Mouse (Mus musculus) liver, postnatal 0 days (tissue): ENCODE data around the gene Foxn3. TPM values are rescaled to one million over a fixed set of nuclear protein-coding genes. Genes with fewer than 3 reads are reported as not detected.

Experiments
- ATAC-seq: fragments of 200-750 bp; cut with Nextera tagmentation; 2 replicates; pipeline ENCODE4 v1.8.0; 2017; ENCODE audit warnings: mild to moderate bottlenecking, moderate library complexity
- DNase-seq: peaks from one replicate; pipeline ENCODE4 v3.0.0-alpha.2; 2016
- H3K27ac ChIP-seq: fragments of 300-500 bp; sonication (generic); 2 replicates; pipeline ENCODE4 v1.5.1; 2014; ENCODE audit warnings: antibody characterized with exemption, moderate library complexity, mild to moderate bottlenecking, low read depth
- H3K27me3 ChIP-seq: fragments of 300-500 bp; sonication (generic); 2 replicates; pipeline ENCODE4 v1.6.1; 2014; ENCODE audit warnings: low read length, control low read depth, mixed read lengths; ENCODE audit not compliant: insufficient read depth
- H3K36me3 ChIP-seq: fragments of 300-500 bp; sonication (generic); replicated peaks from 2 replicates; pipeline ENCODE4 v1.6.1; 2014; ENCODE audit warnings: mild to moderate bottlenecking, control low read depth, low read length, moderate library complexity, mixed read lengths; ENCODE audit not compliant: insufficient read depth
- H3K4me1 ChIP-seq: fragments of 300-500 bp; sonication (generic); 2 replicates; pipeline ENCODE4 v1.6.1; 2014; ENCODE audit warnings: antibody characterized with exemption, mild to moderate bottlenecking, control low read depth; ENCODE audit not compliant: insufficient read depth
- H3K4me2 ChIP-seq: fragments of 300-500 bp; sonication (generic); 2 replicates; pipeline ENCODE4 v1.6.1; 2014; ENCODE audit warnings: low read depth, mild to moderate bottlenecking, low read length, moderate library complexity, mixed read lengths
- H3K4me3 ChIP-seq: fragments of 300-500 bp; sonication (generic); 2 replicates; pipeline ENCODE4 v1.5.1; 2014; ENCODE audit warnings: low read depth, low read length
- H3K9ac ChIP-seq: fragments of 300-500 bp; sonication (generic); replicated peaks from 2 replicates; pipeline ENCODE4 v1.6.1; 2014; ENCODE audit warnings: mild to moderate bottlenecking, moderate library complexity
- H3K9me3 ChIP-seq: fragments of 300-500 bp; sonication (generic); 2 replicates; pipeline ENCODE4 v1.6.1; 2016; ENCODE audit warnings: mild to moderate bottlenecking, control low read depth, low read length, mixed read lengths
- CTCF ChIP-seq: sonication (generic); IDR thresholded peaks from 2 replicates; pipeline ENCODE4 v1.5.1; 2016; ENCODE audit warnings: antibody characterized with exemption, low read depth
- EP300 ChIP-seq: IDR thresholded peaks from 2 replicates; pipeline ENCODE4 v1.6.1; 2016; ENCODE audit warnings: antibody characterized with exemption, low read depth, mild to moderate bottlenecking
- WGBS: fragments of 180-500 bp; shearing (Covaris S2); extraction: QIAGEN DNeasy Blood & Tissue Kit; methylation state at CpG from one replicate; pipeline ENCODE4 v1.1.7; 2014; ENCODE audit not compliant: insufficient replicate concordance; 5-methylcytosine and 5-hydroxymethylcytosine counted together
- polyA plus RNA-seq: library from polyadenylated mRNA; unstranded; fragments of >200 nt; fragmentation: Nextera tagmentation; extraction: Ambion mirVana; gene quantifications from 2 replicates; pipeline ENCODE4 v1.2.1, GENCODE M21; 2015

Gene Foxn3
- polyA plus RNA-seq, 1 experiment from 2014 or later: 31.2 TPM

GRCm38 (mm10) chr12:99385897-99386834, 177.2 kb downstream of the Foxn3 start:
- ATAC-seq (no peak), DNase-seq (no peak)
- Histone ChIP-seq H3K9ac (no peak overlapping the region), H3K27me3 (no peaks in the 10 kb centered on the region), H3K9me3 (no peaks in the 10 kb centered on the region), H3K36me3 (0 out of 2 replicates have a peak, but pooled peaks cover 20% of the 10 kb centered on the region), H3K4me3 (no peak overlapping the region), H3K4me1 (peaks cover 3% of the 10 kb centered on the region; the same call in 1 of the 2 replicates), H3K27ac (no peak overlapping the region), H3K4me2 (no peak overlapping the region)
- TF ChIP-seq EP300: no peak
- TF ChIP-seq CTCF: no peak
- WGBS: 64% methylated on average over 17 of the region's 17 CpGs

DNA sequence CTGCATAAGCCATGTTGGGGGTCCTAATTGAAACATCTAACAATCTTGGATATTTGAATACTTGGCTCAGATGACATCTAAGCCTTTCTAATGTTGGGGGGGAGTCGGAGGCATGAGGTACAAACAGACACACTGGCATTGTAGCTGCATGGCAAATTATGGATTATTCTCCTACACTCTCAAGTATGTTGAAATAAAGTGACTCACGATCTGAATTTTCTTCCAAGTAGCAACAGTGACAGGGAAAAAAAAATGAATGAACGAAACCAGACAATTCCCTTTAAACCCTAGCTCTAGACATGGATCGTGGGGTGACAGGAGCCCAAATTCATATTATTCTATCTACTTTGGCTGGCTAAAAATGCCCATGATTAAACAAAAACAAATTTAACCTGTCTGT, 178.3 kb downstream of the Foxn3 start:
- no peak for TF ChIP-seq EP300
- no peak for TF ChIP-seq CTCF
- DNase-seq: no peak
- Histone ChIP-seq H3K4me3 (no peak overlapping the region), H3K9ac (no peak overlapping the region), H3K9me3 (no peaks in the 10 kb centered on the region), H3K4me2 (no peak overlapping the region), H3K27me3 (no peaks in the 10 kb centered on the region), H3K36me3 (0 out of 2 replicates have a peak, but pooled peaks cover 20% of the 10 kb centered on the region), H3K4me1 (peaks cover 5% of the 10 kb centered on the region; the same call in 1 of the 2 replicates), H3K27ac (no peak overlapping the region)
- 80% methylated on average over 4 of the region's 4 CpGs for whole genome bisulfite sequencing
- no peak for ATAC-seq

- 63% methylated on average over 9 of the region's 9 CpGs for WGBS
- Histone ChIP-seq H3K4me2 (no peak overlapping the region), H3K27me3 (no peaks in the 10 kb centered on the region), H3K9ac (no peak overlapping the region), H3K36me3 (0 out of 2 replicates have a peak, but pooled peaks cover 10% of the 10 kb centered on the region), H3K4me1 (peaks cover 15% of the 10 kb centered on the region; the same call in 1 of the 2 replicates), H3K27ac (peak overlapping the region; percentile 22; the same call in 1 of the 2 replicates), H3K9me3 (no peaks in the 10 kb centered on the region), H3K4me3 (no peak overlapping the region)
- TF ChIP-seq EP300 (no peak), CTCF (no peak)
- no peak for DNase-seq
- ATAC-seq: peak; percentile 70
Observed at GRCm38 (mm10) chr12:99381317-99381716, 182.1 kb downstream of the Foxn3 start.

DNA sequence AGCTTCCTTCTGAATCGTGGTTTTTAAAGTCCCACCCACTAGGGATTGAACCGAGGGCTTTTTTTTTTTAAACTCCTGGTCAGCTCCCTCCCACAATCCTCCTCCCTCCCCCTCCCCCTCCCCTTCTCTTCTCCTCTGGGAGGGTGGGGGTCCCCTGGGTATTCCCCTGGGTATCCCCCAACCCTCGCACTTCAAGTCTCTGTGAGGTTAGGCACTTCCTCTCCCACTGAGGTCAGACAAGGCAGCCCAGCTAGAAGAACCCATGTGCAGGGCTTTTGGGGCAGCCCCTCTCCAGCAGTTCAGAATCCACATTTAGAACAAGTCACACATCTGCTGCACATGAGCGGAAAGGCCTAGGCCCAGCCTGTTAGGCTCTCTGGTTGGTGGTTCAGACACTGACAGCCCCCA, 182.5 kb downstream of the Foxn3 start:
- no peak overlapping the region for H3K4me3 ChIP-seq
- no peak for ATAC-seq
- no peak overlapping the region for H3K9ac ChIP-seq
- TF ChIP-seq EP300 (no peak), CTCF (no peak)
- H3K27ac ChIP-seq: peak overlapping the region; percentile 22; the same call in 1 of the 2 replicates
- no peak for DNase-seq
- 0 out of 2 replicates have a peak, but pooled peaks cover 10% of the 10 kb centered on the region for H3K36me3 ChIP-seq
- peaks cover 15% of the 10 kb centered on the region; the same call in 1 of the 2 replicates for H3K4me1 ChIP-seq
- H3K9me3 ChIP-seq: no peaks in the 10 kb centered on the region
- H3K27me3 ChIP-seq: no peaks in the 10 kb centered on the region
- 44% methylated on average over 4 of the region's 4 CpGs for WGBS
- no peak overlapping the region for H3K4me2 ChIP-seq

- Histone ChIP-seq H3K36me3 (0 out of 2 replicates have a peak, but pooled peaks cover 10% of the 10 kb centered on the region), H3K9ac (no peak overlapping the region), H3K9me3 (no peaks in the 10 kb centered on the region), H3K4me3 (no peak overlapping the region), H3K4me1 (peaks cover 15% of the 10 kb centered on the region; the same call in 1 of the 2 replicates), H3K27ac (no peak overlapping the region), H3K27me3 (no peaks in the 10 kb centered on the region), H3K4me2 (no peak overlapping the region)
- TF ChIP-seq CTCF (no peak), EP300 (no peak)
- no peak for ATAC-seq
- 87% methylated on average over 6 of the region's 6 CpGs for WGBS
- DNase-seq: no peak
Observed at GRCm38 (mm10) chr12:99380124-99380523, 183.3 kb downstream of the Foxn3 start.

DNA sequence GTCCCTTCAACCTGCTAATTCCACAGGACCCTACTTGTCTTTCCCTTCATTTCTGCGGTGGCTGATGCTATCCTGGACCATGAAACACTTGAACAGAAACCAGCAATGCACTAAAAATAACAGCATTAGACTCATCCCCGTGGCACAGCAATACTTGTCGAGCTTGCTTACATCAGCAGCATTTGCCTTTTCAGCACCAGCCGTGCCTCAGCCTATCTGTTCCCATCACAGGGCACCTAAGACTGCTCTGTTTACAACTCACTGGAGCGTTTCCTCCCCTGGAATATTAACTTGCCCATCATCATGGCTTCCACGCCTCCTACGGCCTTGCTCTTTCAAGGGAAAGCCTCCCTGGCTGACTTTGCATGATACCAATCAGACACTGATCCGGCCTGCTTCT, 185.1 kb downstream of the Foxn3 start:
- no peak overlapping the region for H3K4me2 ChIP-seq
- ATAC-seq: no peak
- no peaks in the 10 kb centered on the region for H3K9me3 ChIP-seq
- H3K9ac ChIP-seq: no peak overlapping the region
- TF ChIP-seq CTCF (no peak), EP300 (no peak)
- H3K4me1 ChIP-seq: peaks cover 17% of the 10 kb centered on the region; the same call in 1 of the 2 replicates
- no peak for DNase-seq
- H3K27me3 ChIP-seq: no peaks in the 10 kb centered on the region
- 0 out of 2 replicates have a peak, but pooled peaks cover 6% of the 10 kb centered on the region for H3K36me3 ChIP-seq
- WGBS: 71% methylated on average over 8 of the region's 8 CpGs
- H3K4me3 ChIP-seq: no peak overlapping the region
- H3K27ac ChIP-seq: no peak overlapping the region
